Mouse (Mus musculus) cerebellum, postnatal 14 days (tissue): ENCODE data around the gene Gm10142.
"Not testable (repeated sequence)": the region's sequence is repeated elsewhere in the genome, so short reads cannot be mapped to it uniquely, and the experiment has no call there.

Source experiments
- DNase-seq, 2 experiments: peaks; one replicate each; pipeline ENCODE4 v3.0.0; 2021; ENCODE audit warnings: mixed read lengths in 2 of 2

The Gm10142 gene

GRCm38 (mm10) chr10:77715507-77715906 is at the start of gene Gm10142:
Gm10142 (plus strand) TSS chr10:77715807.
- no peak for DNase-seq

- peak; percentile 50 to 67 for DNase-seq
Measured at GRCm38 (mm10) chr10:77666342-77666741, 49.3 kb upstream of the Gm10142 start.

GRCm38 (mm10) chr10:77667402-77667801 is 48.2 kb upstream of the Gm10142 start:
- DNase-seq, result no peak

GRCm38 (mm10) chr10:77670710-77671109 is 44.9 kb upstream of the Gm10142 start:
- DNase-seq, result no peak

- DNase-seq, result no peak
Measured at GRCm38 (mm10) chr10:77671519-77671918, 44.1 kb upstream of the Gm10142 start.

- DNase-seq, result no peak
Measured at GRCm38 (mm10) chr10:77673765-77674164, 41.8 kb upstream of the Gm10142 start.

- no peak for DNase-seq
Measured at GRCm38 (mm10) chr10:77677562-77677961, 38.0 kb upstream of the Gm10142 start.

- DNase-seq, result no peak
Measured at GRCm38 (mm10) chr10:77682994-77683393, 32.6 kb upstream of the Gm10142 start.

GRCm38 (mm10) chr10:77684181-77684580 is 31.4 kb upstream of the Gm10142 start:
- DNase-seq, result no peak

GRCm38 (mm10) chr10:77685895-77686664 is 29.5 kb upstream of the Gm10142 start, which contains the start of gene Tspear:
Tspear (plus strand) TSS chr10:77686569.
- no peak for DNase-seq

- no peak for DNase-seq
Measured at GRCm38 (mm10) chr10:77687021-77687420, 28.6 kb upstream of the Gm10142 start.

- DNase-seq, result not testable (repeated sequence)
Measured at GRCm38 (mm10) chr10:77690356-77690807, 25.2 kb upstream of the Gm10142 start, which contains the start of gene Gm19402. Gm19402 (minus strand) TSS chr10:77690757.

- DNase-seq, result no peak
Measured at GRCm38 (mm10) chr10:77697133-77697532, 18.5 kb upstream of the Gm10142 start, which contains the start of gene Gm9508. Gm9508 (minus strand) TSS chr10:77697233.

GRCm38 (mm10) chr10:77706326-77706725 is 9.3 kb upstream of the Gm10142 start, which contains the start of gene Gm10272:
Gm10272 (plus strand) TSS chr10:77706626.
- DNase-seq, result no peak

GRCm38 (mm10) chr10:77709831-77710230 is 5.8 kb upstream of the Gm10142 start:
- no peak for DNase-seq

- DNase-seq, result not testable (repeated sequence)
Measured at GRCm38 (mm10) chr10:77711157-77711556, 4.5 kb upstream of the Gm10142 start, which contains the start of gene Gm10024. Gm10024 (plus strand) TSS chr10:77711457.

GRCm38 (mm10) chr10:77713734-77714133 is 1.9 kb upstream of the Gm10142 start:
- no peak for DNase-seq

GRCm38 (mm10) chr10:77720299-77720698 is 4.7 kb downstream of the Gm10142 start, which contains the start of gene Krtap12-1:
Krtap12-1 (plus strand) TSS chr10:77720599.
- not testable (repeated sequence) for DNase-seq

GRCm38 (mm10) chr10:77724855-77725254 is 9.2 kb downstream of the Gm10142 start:
- DNase-seq, result no peak

- DNase-seq, result peak; percentile 10 to 28
Measured at GRCm38 (mm10) chr10:77726186-77726585, 10.6 kb downstream of the Gm10142 start, which contains the start of gene Gm10100. Gm10100 (plus strand) TSS chr10:77726486.

GRCm38 (mm10) chr10:77728280-77728679 is 12.7 kb downstream of the Gm10142 start:
- peak in 1 of 2 experiments; percentile 21 for DNase-seq

- peak in 1 of 2 experiments; percentile 12 for DNase-seq
Measured at GRCm38 (mm10) chr10:77729241-77729640, 13.6 kb downstream of the Gm10142 start.

GRCm38 (mm10) chr10:77735928-77736327 is 20.3 kb downstream of the Gm10142 start:
- no peak for DNase-seq

- no peak for DNase-seq
Measured at GRCm38 (mm10) chr10:77738929-77739328, 23.3 kb downstream of the Gm10142 start.
